Mouse (Mus musculus) neural tube, embryonic 11.5 days (tissue): ENCODE data around the gene Kcns3. TPM values are rescaled to one million over a fixed set of nuclear protein-coding genes. Genes with fewer than 3 reads are reported as not detected.

Experiments
- ATAC-seq: fragments of 200-750 bp; cut with Nextera tagmentation; 2 replicates; pipeline ENCODE4 v1.8.0; 2017; ENCODE audit warnings: moderate number of reproducible peaks, mild to moderate bottlenecking, moderate TSS enrichment, moderate library complexity; ENCODE audit not compliant: insufficient read depth, low FRiP score, low TSS enrichment
- DNase-seq: peaks from one replicate; pipeline ENCODE4 v3.0.0-alpha.2; 2015; ENCODE audit warnings: low spot score
- H3K27ac ChIP-seq: fragments of 300-500 bp; sonication (generic); 2 replicates; pipeline ENCODE4 v1.5.1; 2014; ENCODE audit warnings: low read depth, mild to moderate bottlenecking, low read length
- H3K27me3 ChIP-seq: fragments of 300-500 bp; sonication (generic); 2 replicates; pipeline ENCODE4 v1.6.1; 2014; ENCODE audit warnings: mild to moderate bottlenecking, low read length, mixed read lengths; ENCODE audit not compliant: control insufficient read depth, insufficient read depth
- H3K36me3 ChIP-seq: fragments of 300-500 bp; sonication (generic); 2 replicates; pipeline ENCODE4 v1.6.1; 2014; ENCODE audit warnings: mild to moderate bottlenecking, low read length, moderate library complexity, mixed read lengths; ENCODE audit not compliant: control insufficient read depth, insufficient read depth
- H3K4me1 ChIP-seq: fragments of 300-500 bp; sonication (generic); 2 replicates; pipeline ENCODE4 v1.6.1; 2014; ENCODE audit warnings: low read length, mixed read lengths; ENCODE audit not compliant: control insufficient read depth, insufficient read depth
- H3K4me2 ChIP-seq: fragments of 300-500 bp; sonication (generic); 2 replicates; pipeline ENCODE4 v1.6.1; 2014; ENCODE audit warnings: low read depth, mild to moderate bottlenecking, moderate library complexity
- H3K4me3 ChIP-seq: fragments of 300-500 bp; sonication (generic); 2 replicates; pipeline ENCODE4 v1.5.1; 2014; ENCODE audit warnings: low read depth, low read length
- H3K9ac ChIP-seq: fragments of 300-500 bp; sonication (generic); 2 replicates; pipeline ENCODE4 v1.6.1; 2014; ENCODE audit warnings: mild to moderate bottlenecking, low read length
- H3K9me3 ChIP-seq: fragments of 300-500 bp; sonication (generic); 2 replicates; pipeline ENCODE4 v1.6.1; 2016; ENCODE audit warnings: low read length; ENCODE audit not compliant: control insufficient read depth
- WGBS: fragments of 180-500 bp; shearing (Covaris S2); extraction: QIAGEN DNeasy Blood & Tissue Kit; methylation state at CpG from one replicate; pipeline ENCODE4 v1.1.7; 2014; 5-methylcytosine and 5-hydroxymethylcytosine counted together
- polyA plus RNA-seq: library from polyadenylated mRNA; unstranded; fragments of >200 nt; fragmentation: Nextera tagmentation; extraction: Ambion mirVana; gene quantifications from 2 replicates; pipeline ENCODE4 v1.2.1, GENCODE M21; 2014

The Kcns3 gene
- polyA plus RNA-seq: 0.70 and 0.99 TPM in 2 replicates

DNA sequence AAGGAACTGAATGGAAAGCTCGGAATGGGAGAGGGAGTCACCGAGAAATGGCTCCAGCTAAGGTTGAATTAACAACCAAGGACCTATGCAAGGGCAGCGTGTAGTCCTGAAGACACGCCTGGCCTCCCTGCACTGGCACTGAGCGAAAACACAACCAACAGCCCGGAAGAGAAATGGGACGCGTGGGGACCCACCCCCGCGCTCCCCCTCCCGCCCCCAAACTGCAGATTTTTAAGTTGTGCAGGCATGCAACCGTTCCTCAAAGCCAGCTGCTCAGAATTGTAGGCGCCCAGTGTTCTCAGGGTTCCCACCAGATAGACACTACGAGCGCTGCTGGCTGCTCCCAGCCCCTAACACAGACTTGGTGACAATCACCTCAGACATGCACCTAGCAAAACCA is at the start of gene Kcns3:
Kcns3 (minus strand) TSS at position 42 of the 400 bp plus-strand sequence.
- H3K36me3 ChIP-seq: no peaks in the 10 kb centered on the region
- H3K4me3 ChIP-seq: peak within 1 kb of the TSS; percentile 48
- H3K27ac ChIP-seq: no peak within 1 kb of the TSS
- no peaks in the 10 kb centered on the region for H3K9me3 ChIP-seq
- no peak for ATAC-seq
- DNase-seq: no peak
- H3K4me2 ChIP-seq: peak within 1 kb of the TSS; percentile 96
- peaks cover 34% of the 10 kb centered on the region for H3K27me3 ChIP-seq
- H3K4me1 ChIP-seq: peaks cover 10% of the 10 kb centered on the region
- 15% methylated on average over 15 of the region's 15 CpGs for WGBS
- H3K9ac ChIP-seq: peak within 1 kb of the TSS; percentile 50

DNA sequence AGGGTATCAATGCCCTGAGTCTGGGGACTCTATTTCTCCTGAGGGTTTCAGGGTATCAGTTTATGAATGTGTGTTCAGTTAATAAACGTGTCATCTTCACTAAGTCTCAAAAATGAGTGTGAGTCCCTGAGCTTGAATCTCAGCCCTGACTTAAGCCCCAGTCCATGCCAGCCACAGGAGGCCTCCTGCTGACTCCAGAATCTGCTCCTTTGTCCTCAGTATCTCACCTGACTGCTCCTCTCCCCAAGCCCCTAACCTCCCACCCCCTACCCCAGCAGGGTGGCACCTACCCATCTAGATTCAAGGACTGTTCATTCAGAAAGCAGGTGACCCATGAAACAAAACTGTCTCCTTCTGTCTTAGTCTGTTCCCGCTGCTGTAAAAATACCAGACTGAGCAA is 47.7 kb upstream of the Kcns3 start:
- Histone ChIP-seq H3K36me3 (no peaks in the 10 kb centered on the region), H3K9me3 (no peaks in the 10 kb centered on the region), H3K9ac (no peak overlapping the region), H3K4me1 (no peaks in the 10 kb centered on the region), H3K4me2 (no peak overlapping the region), H3K4me3 (no peak overlapping the region), H3K27me3 (no peaks in the 10 kb centered on the region), H3K27ac (no peak overlapping the region)
- DNase-seq (no peak), ATAC-seq (no peak)
- 43% methylated on average over 2 of the region's 2 CpGs for WGBS

DNA sequence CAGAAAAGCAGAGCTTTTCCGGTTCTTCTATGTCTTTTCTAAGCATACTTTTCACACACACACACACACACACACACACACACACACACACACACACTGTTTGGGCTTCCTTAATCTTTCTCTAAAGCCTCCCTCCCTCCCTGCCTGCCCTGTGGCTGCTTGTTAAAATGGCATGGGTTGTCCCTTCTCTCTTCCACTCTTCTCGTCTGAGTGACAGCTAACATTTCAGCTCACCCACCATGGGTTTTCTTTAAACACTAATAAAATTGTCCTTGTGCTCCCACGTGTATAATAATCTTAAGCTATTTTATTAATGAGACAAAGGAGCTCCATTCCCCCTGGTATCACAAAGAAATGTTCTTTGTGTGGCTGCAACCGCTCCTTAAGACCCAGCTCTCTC is 47.2 kb upstream of the Kcns3 start:
- Histone ChIP-seq H3K9ac (no peak overlapping the region), H3K9me3 (no peaks in the 10 kb centered on the region), H3K4me3 (no peak overlapping the region), H3K27ac (no peak overlapping the region), H3K27me3 (no peaks in the 10 kb centered on the region), H3K36me3 (no peaks in the 10 kb centered on the region), H3K4me1 (no peaks in the 10 kb centered on the region), H3K4me2 (no peak overlapping the region)
- ATAC-seq (no peak), DNase-seq (no peak)
- WGBS: 54% methylated on average over 4 of the region's 4 CpGs

DNA sequence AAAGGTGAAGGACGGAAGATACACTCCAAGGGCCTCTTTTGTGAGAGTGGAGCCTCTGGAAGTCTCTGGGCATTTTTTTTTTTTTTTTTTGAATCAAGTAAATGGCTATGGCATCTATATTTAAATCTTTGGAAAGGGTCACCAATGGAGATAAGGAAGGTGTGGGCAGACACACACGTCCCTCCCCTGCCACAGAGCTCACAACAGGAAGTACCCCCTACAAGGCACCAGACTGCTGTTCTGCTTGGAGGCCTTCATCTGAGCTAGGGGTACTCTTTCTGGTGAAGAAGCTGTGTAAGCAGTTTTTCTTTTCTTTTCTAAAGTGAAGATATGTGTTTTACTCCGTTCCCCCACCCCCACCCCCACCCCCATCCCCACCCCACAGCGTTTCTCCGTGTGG is 46.0 kb upstream of the Kcns3 start:
- Histone ChIP-seq H3K27ac (no peak overlapping the region), H3K9ac (no peak overlapping the region), H3K4me3 (no peak overlapping the region), H3K27me3 (no peaks in the 10 kb centered on the region), H3K9me3 (no peaks in the 10 kb centered on the region), H3K4me2 (no peak overlapping the region), H3K36me3 (no peaks in the 10 kb centered on the region), H3K4me1 (no peaks in the 10 kb centered on the region)
- ATAC-seq: no peak
- WGBS: 46% methylated on average over 5 of the region's 5 CpGs
- DNase-seq: no peak

DNA sequence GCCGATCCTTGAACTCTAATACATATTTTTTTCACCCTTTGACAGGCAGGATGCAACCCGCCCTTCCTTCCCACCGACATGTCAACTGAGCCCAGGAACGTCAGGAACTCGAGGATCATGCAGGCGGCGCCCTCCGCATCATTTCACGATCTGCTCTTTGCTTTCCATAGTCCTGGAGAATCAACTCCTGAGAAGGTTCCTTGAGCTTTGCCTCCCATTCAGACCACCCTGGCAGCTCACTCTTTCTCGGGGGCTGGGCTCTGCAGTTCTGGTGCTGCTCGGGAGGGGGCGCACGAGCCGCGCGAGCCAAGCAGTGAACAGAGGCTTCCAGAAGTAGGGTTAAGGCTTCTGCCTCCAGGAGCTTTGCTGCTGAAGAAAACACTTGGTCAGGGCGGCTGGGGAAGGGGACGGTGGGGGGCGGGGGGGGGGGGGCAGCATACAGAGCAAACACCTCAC is 45.3 kb upstream of the Kcns3 start:
- ATAC-seq: peak; percentile 67
- Histone ChIP-seq H3K27ac (no peak overlapping the region), H3K9me3 (no peaks in the 10 kb centered on the region), H3K36me3 (no peaks in the 10 kb centered on the region), H3K27me3 (no peaks in the 10 kb centered on the region), H3K4me3 (no peak overlapping the region), H3K9ac (no peak overlapping the region), H3K4me1 (no peaks in the 10 kb centered on the region), H3K4me2 (no peak overlapping the region; the same call in 1 of the 2 replicates)
- peak; percentile 85 for DNase-seq
- 9% methylated on average over 16 of the region's 19 CpGs for WGBS

- no peaks in the 10 kb centered on the region for H3K9me3 ChIP-seq
Observed at GRCm38 (mm10) chr12:11195031-11195430, 44.2 kb upstream of the Kcns3 start.

GRCm38 (mm10) chr12:11178486-11179154 is 27.8 kb upstream of the Kcns3 start:
- H3K4me1 ChIP-seq: no peaks in the 10 kb centered on the region
- no peak overlapping the region for H3K27ac ChIP-seq
- H3K27me3 ChIP-seq: no peaks in the 10 kb centered on the region
- 29% methylated on average over 11 of the region's 11 CpGs for WGBS
- DNase-seq: peak; percentile 87
- no peak overlapping the region for H3K9ac ChIP-seq
- H3K9me3 ChIP-seq: no peaks in the 10 kb centered on the region
- no peak overlapping the region for H3K4me2 ChIP-seq
- no peak overlapping the region for H3K4me3 ChIP-seq
- H3K36me3 ChIP-seq: no peaks in the 10 kb centered on the region
- peak; percentile 91 for ATAC-seq

More at GRCm38 (mm10) chr12:11195031-11195430, 44.2 kb upstream of the Kcns3 start:
- DNase-seq: no peak
- no peak overlapping the region for H3K27ac ChIP-seq
- WGBS: 87% methylated on average over 1 of the region's 1 CpGs
- no peaks in the 10 kb centered on the region for H3K4me1 ChIP-seq
- no peak overlapping the region for H3K9ac ChIP-seq
- H3K27me3 ChIP-seq: no peaks in the 10 kb centered on the region
- ATAC-seq: no peak
- no peak overlapping the region for H3K4me3 ChIP-seq
- no peak overlapping the region for H3K4me2 ChIP-seq
- H3K36me3 ChIP-seq: no peaks in the 10 kb centered on the region

DNA sequence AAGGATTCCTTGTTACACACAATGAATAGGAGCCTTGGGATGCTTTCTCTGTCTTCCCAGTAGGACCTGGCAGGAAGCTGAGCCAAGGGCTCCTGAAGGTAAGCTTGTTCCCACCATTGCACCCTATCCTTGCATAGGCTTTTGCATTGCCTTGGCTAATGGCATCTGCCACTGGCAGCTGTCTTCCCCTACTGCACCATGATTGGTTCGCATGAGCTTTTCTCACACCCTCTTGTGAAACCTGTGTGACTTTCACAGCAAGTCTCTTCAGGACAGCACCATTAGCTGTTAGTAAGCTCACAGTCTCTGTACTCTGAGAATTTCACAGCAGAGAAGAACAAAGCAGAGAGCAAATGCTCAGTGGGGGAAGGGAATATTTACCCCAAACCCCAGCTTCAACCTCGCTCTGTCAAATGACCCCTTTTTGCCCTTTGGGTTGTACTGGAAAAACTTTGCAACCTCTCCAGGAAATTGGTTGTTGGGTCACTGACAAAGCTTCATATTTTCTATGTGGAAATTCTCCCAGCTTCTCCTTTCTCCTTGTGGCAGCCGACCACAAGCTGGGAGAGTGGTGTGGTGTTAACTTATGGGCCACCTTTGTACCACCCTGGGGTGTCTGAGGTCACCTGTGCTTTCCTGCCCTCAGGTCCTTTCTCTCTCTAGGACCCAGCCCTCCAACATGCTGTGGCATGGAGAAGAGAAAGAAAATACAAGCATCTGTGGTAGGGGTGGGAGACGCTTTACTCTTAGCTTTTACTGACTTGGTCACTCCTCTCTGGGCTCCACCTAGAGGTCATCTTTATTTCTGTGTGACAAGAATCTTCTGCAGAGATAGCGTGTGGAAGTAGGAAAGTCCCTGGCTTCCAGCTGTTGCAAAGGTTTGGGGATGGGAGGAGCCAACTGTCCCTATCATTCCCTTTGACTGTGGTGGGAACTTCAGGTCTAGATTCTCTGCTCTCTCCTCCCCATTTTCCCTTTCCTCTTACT is 26.8 kb upstream of the Kcns3 start:
- Histone ChIP-seq H3K4me3 (no peak overlapping the region), H3K4me2 (no peak overlapping the region), H3K9me3 (no peaks in the 10 kb centered on the region), H3K9ac (no peak overlapping the region), H3K27ac (no peak overlapping the region), H3K4me1 (no peaks in the 10 kb centered on the region), H3K36me3 (no peaks in the 10 kb centered on the region), H3K27me3 (no peaks in the 10 kb centered on the region)
- 44% methylated on average over 5 of the region's 5 CpGs for WGBS
- DNase-seq: no peak
- 0 out of 2 replicates have a peak, but pooled peaks have one; percentile 16 for ATAC-seq
